Mouse (Mus musculus) spleen, adult 2 months (tissue): ENCODE measurements around the gene Zfp94.

Experiments used
- CTCF ChIP-seq: fragments of 200-500 bp; IDR thresholded peaks from 2 replicates; pipeline ENCODE4 v1.5.1; 2011; ENCODE audit warnings: mild to moderate bottlenecking, inconsistent platforms; ENCODE audit not compliant: insufficient read depth, insufficient read length, insufficient replicate concordance; ENCODE audit errors: extremely low read depth
- POLR2A ChIP-seq: fragments of 200-500 bp; IDR thresholded peaks from 2 replicates; pipeline ENCODE4 v1.6.1; 2011; ENCODE audit warnings: low read depth, low read length, inconsistent platforms

GRCm38 (mm10) chr7:24290106-24290693, 26.3 kb downstream of the Zfp94 start:
- TF ChIP-seq CTCF: no peak
- no peak for TF ChIP-seq POLR2A
